Mouse (Mus musculus) cortical plate, adult 2 months (tissue): ENCODE measurements around the gene Fancg.

Source experiments
- CTCF ChIP-seq: fragments of 200-500 bp; IDR thresholded peaks from 2 replicates; pipeline ENCODE4 v1.5.1; 2011; ENCODE audit warnings: mild to moderate bottlenecking, control low read depth, low read length; ENCODE audit not compliant: insufficient read depth; ENCODE audit errors: extremely low read depth
- POLR2A ChIP-seq: fragments of 200-500 bp; IDR thresholded peaks from 2 replicates; pipeline ENCODE4 v1.6.1; 2011; ENCODE audit warnings: mild to moderate bottlenecking, low read length, control low read depth; ENCODE audit not compliant: insufficient read depth; ENCODE audit errors: extremely low read depth

DNA sequence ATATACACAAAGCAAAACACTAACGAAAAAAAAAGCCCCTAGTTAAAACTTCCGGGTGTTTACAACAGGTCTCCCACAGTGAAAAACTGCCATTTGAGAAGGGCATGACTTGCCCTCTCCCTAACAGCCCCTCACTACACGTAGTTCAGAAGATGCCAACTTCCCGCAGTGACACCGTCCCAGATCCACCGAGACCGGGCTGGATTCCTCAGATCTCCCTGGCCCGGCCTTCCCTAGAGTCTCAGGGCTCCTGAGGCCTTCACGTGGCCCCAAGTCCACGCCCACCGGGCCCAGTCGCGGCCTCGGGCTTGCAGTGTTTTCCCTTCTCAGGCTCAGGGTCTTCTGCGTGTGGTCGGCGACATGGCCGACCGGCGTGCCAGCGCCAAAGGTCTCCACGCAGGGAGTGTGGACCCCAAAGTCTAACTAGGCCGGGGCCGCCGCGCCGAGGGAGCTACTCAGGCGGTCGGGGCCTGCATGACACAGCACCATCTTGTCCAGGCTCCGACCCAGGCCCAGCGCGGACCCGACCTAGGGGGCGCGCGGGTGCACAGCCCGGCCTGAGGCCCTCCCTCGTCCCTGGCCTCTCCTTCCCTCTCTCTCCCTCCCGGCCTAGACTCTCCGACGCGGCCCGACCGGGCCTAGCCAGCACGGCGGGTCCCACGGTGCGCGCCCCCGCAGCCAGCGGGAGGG is 10.7 kb downstream of the Fancg start:
- no peak for TF ChIP-seq CTCF
- no peak for TF ChIP-seq POLR2A
